Mouse (Mus musculus) spleen, adult 2 months (tissue): ENCODE measurements around the gene Epha4.

Experiments used
- CTCF ChIP-seq: fragments of 200-500 bp; IDR thresholded peaks from 2 replicates; pipeline ENCODE4 v1.5.1; 2011; ENCODE audit warnings: mild to moderate bottlenecking, inconsistent platforms; ENCODE audit not compliant: insufficient read depth, insufficient read length, insufficient replicate concordance; ENCODE audit errors: extremely low read depth
- POLR2A ChIP-seq: fragments of 200-500 bp; IDR thresholded peaks from 2 replicates; pipeline ENCODE4 v1.6.1; 2011; ENCODE audit warnings: low read depth, low read length, inconsistent platforms

DNA sequence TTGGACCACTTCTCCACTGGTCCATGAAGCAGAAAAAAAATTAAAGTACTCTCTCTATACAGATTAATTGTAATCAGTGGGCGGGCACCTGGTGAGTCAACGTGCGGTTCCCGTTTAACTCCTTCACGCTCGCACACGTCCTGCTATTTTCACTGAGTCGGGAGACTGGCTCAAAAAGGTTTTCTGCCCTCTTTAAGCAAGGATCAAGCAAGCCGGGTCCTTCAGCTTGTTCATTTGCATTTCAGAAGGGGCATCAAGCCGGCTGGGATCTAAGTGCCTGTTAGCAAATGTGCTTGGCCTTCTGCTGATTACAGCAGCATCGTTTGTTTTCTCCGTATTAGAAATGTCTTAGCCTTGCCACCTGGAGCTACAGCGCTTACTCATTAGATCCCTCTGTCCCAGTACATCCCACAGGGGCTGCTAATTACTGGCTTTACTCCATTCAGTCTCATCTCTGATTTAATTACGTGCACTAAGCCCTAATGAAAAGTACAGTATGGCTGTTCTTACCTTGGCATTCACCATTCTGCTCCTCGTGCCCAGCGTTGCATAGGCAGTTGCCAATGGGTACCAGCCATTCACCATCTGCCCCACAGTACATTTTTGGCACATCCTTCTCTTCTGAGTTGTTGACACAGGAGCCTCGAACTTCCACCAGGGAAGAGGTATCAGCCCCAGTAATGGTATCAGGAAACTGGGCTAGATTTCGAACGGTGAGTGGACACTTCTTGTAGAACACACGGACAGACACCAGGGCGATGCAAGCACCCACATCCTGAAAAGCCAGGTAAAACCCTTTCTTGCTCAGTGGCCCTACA, 8.6 kb downstream of the Epha4 start:
- TF ChIP-seq POLR2A (no peak), CTCF (no peak)
